Mouse (Mus musculus) layer of hippocampus, adult 11-12 months (tissue): ENCODE results near the gene Hps1.
"Not testable (repeated sequence)": the region's sequence is repeated elsewhere in the genome, so short reads cannot be mapped to it uniquely, and the experiment has no call there.

Experiments
- DNase-seq: peaks from one replicate; pipeline ENCODE4 v3.0.0; 2022; ENCODE audit warnings: low spot score

Hps1 gene

GRCm38 (mm10) chr19:42779531-42780155 is at the start of gene Hps1:
Gene Hps1 (minus strand): TSS chr19:42779978.
- DNase-seq = peak; percentile 91

DNA sequence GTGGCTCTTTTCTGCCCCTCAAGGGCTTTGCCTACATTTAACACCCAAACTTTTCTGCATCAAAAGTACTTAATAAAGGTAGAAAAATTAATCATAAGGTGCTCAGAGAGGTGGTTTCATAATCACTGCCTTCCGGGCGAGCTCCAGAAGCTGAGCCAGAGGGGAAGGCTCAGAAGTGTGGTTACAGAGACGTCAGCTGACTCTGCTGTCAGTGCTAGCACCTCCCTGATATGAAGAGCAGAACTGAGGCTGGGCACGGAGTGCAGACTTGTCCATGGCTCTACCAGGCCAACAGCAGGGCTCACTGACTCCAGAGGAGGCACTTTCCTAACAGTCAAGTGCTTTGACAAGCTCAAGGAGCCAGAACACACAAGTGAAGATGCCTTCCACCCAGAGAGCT is 49.4 kb upstream of the Hps1 start:
- no peak for DNase-seq

GRCm38 (mm10) chr19:42827843-42828242 is 48.1 kb upstream of the Hps1 start:
- DNase-seq = no peak

GRCm38 (mm10) chr19:42820109-42820508 is 40.3 kb upstream of the Hps1 start:
- DNase-seq = no peak

DNA sequence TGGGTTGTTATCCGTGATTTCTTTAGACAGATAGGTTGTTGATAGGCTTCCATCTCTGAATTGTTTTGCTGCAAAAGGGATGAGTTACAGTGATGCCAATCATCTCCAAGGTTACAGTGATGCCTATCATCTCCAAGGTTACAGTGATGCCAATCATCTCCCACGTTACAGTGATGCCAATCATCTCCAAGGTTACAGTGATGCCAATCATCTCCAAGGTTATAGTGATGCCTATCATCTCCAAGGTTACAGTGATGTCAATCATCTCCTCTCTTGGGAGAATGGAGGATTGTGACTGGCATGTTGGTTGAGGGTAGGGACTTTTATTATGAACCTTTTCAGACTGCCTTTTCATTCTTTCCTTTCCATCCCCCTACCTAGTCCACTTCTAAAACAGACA is 38.0 kb upstream of the Hps1 start:
- no peak for DNase-seq

- no peak for DNase-seq
Measured at GRCm38 (mm10) chr19:42816261-42816660, 36.5 kb upstream of the Hps1 start.

DNA sequence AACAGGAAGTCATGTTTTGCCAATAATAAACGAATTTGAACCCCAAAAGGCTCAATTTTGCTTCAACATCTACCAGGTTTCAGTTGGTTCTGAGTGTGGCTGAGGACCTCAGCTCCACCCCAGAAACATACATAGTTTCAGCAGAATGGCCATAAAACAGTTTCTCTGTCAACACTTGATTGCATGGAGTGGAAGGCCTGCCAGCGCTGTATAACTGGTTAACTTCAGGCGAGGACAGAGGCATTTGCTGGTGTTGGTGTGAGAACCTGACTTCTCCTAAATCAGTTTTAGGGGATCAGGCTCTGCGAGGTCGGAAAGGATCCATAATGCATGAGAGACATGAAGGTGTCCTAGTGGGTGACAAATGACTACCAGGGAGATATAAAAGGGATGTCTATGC is 30.4 kb upstream of the Hps1 start:
- no peak for DNase-seq

DNA sequence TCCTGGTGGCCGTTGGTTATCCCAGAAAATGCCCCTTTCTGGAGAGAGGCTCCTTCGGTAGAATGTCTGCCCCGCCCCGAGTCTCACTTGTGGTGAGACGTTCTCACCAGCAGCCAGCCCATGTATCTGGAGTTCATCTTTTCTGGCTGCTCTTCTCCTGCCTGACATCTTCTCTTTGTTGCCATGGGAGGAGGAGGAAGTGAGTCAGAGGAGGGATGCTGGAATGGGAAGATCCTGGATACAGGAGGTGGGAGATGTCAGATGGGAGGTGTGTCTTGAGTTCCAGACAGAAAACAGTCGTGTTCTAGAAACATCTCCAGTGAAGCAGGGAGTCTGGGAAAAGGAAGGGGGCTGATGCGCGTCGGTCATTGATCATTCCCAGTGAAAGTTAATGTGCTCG is 29.7 kb upstream of the Hps1 start:
- no peak for DNase-seq

- DNase-seq = no peak
Measured at GRCm38 (mm10) chr19:42797866-42798265, 18.1 kb upstream of the Hps1 start.

GRCm38 (mm10) chr19:42795801-42796200 is 16.0 kb upstream of the Hps1 start:
- no peak for DNase-seq

DNA sequence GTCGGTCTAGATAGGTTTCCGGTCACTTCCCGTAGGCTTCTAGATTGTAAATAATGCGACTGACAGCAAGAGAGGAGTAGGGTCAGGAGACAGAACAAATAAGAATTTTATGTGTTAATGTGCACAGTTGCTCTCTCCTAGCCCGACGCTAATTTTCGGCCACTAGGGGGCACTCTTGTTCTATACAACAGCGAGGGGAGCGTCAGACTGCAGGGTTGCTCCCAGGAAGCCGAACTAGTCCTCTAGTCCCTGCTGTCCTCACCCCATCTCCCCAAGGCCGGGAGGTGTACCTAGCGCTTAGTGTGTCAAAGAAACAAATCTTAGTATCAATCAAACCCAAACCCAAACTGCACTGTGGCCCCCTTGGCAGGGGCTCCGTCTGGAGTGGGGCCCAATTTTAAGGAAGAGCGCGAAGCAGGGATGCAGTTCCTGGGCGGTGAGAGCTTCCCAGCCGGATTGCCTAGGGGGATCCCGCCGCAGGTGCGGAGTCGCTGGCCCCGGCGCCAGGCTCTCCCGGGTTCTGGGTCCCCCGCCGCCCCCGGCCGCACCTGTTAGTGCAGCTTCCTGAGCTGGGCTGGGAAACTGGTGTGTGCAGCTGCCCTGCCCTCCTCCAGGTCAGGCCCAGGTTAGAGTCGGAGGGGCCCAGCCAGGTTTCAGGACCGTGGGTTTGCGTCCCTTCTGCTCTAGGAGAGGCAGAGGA is 15.3 kb upstream of the Hps1 start:
- DNase-seq = peak; percentile 91

GRCm38 (mm10) chr19:42788311-42788710 is 8.5 kb upstream of the Hps1 start:
- DNase-seq = no peak

GRCm38 (mm10) chr19:42785562-42786220 is 5.9 kb upstream of the Hps1 start:
- DNase-seq = no peak

- DNase-seq = no peak
Measured at GRCm38 (mm10) chr19:42785129-42785528, 5.4 kb upstream of the Hps1 start.

DNA sequence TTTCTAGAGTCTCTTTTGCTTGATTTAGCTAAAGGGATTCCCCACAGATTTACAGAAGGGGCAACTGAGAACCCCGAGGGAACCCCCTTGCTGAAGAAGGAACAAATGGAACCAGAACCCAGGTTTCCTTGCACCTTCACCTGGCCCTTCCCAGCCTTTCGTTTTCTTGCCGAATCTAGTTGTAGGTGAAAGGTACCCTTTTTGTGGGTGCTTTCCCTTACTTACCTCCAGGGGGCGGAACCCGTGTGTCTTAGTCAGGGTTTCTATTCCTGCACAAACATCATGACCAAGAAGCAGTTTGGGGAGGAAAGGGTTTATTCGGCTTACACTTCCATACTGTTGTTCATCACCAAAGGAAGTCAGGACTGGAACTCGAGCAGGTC is 369 bp upstream of the Hps1 start:
- not testable (repeated sequence) for DNase-seq

DNA sequence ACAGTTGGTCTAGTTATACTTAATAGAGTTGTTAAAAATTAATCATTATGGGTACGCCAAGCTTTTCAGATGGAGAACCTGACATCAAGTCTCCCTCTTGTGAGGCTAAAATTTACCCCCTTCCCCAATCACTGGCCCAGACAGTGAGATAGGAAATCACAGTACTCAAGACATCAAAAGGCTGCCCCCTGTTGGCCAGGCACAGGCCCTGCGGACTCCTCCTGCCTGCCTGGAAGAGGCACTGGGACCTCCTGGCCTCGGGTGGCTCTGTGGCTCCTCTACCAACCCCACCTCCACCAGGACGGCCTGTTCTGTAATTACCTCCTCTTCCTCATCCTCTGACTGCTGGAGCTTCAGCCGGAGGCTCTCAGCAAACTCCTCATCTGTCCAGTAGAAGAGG is 2.0 kb downstream of the Hps1 start:
- DNase-seq = peak; percentile 45

DNA sequence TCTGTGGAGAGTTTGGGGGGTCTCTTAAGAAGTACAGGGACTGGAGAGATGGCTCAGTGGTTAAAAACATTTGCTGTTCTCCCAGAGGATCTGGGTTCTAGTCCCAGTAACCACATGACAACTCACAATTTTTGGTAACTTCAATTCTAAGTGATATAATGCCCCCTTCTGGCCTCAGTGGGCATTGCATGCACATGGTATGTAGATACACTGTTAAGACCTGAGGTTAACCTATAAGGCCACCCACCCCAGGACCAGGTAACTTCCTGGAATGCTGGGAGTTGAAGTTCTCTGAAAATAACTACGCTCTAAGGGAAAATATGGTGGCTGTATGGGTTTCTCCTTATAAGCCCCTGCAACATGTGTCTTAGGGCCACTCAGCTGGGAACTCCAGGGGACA is 3.0 kb downstream of the Hps1 start:
- DNase-seq = no peak

DNA sequence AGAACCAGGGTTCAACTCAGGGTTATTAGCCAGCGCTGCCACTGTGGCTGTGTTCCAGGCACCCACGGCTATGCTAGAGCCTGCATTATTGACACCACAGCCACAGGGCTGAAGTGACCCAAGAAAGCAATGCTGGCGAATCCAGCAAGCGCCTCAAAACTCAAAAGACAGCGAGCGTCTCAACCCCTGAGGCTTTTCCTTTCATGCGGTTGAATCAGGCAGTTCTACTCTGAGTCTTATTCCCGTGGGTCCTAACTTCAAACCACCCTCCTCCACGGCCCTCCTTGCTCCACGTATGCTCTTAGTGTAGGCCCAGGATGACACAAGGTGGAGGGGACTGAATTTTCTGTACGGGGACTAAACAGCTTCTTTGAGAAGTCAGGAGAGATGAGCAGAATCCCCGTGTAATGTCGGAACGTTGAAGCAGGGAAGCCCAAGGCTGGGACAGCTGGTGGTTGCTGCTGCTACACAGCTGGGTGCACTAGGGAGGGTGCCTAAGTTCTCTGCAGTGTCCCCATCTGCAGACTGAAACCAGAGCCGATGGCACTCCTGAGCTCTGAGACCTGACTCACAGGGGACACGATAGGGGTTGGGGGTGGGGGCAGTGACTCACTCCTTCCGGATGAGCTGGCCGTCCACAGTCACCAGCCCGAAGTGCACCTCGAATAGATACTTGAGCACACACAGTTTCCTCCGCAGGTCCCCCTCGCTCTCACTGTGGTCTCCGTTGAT is 9.5 kb downstream of the Hps1 start:
- DNase-seq = no peak

GRCm38 (mm10) chr19:42769648-42770047 is 10.1 kb downstream of the Hps1 start:
- DNase-seq = no peak

- DNase-seq = no peak
Measured at GRCm38 (mm10) chr19:42767361-42767760, 12.4 kb downstream of the Hps1 start.

- no peak for DNase-seq
Measured at GRCm38 (mm10) chr19:42764398-42764797, 15.4 kb downstream of the Hps1 start.

DNA sequence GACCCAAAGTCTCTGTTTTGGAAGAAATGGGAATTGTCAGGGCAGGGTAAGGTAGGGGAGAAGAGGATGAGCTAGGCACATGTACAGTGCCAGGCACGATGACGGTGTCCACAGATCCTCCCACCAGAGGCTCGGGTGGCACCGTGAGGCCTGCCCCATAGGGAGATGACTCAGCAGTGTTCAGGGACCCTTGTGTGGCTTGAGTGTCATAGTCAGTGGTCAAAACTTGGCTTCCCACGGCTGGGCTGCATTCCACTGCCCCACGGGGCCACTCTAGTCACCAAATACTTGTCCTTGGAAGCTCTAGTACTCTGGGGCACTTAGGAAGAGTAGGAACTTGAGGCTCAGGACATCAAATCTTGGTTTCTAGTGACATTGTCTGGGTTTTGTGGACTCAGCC is 23.1 kb downstream of the Hps1 start:
- DNase-seq = no peak
